Mouse (Mus musculus) brain, adult 2 months (tissue): ENCODE measurements at regions not wholly inside any gene's neighbourhood (a gene's known extent, or its start where the extent isn't known, plus 50 kb on each side); places are given as distances from the start of the nearest gene placed in this dataset.
A peak's percentile ranks its signal among the peaks of the same experiment; 100 is the strongest.
"Not testable (repeated sequence)": the region's sequence is repeated elsewhere in the genome, so short reads cannot be mapped to it uniquely, and the experiment has no call there.

ENCODE experiments used
- DNase-seq: peaks from one replicate; pipeline ENCODE4 v3.0.0; 2011; ENCODE audit warnings: low read depth, low spot score

DNA sequence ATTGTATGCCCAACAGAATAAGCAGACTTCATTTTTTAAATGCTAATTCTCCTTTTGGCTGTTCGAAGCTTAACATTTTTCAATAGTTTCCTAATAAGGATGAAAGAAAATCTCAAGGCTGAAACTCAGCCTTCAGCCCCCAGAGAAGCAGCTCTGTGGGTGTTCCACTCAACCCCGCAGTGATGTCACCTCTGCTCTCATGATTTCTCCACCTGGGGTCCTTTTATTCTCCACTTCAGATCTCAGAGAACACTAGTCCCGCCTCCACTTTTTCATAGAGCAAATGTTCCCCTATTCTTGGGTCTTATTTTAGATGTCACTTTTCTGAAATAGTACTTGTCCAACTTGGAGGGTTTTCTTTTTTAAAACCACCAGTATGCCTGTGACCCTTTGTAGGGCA lies 567.3 kb downstream of the Cntn3 start:
- peak; percentile 45 for DNase-seq

GRCm38 (mm10) chr6:101998181-101998580 lies 574.7 kb downstream of the Cntn3 start:
- peak; percentile 33 for DNase-seq

DNA sequence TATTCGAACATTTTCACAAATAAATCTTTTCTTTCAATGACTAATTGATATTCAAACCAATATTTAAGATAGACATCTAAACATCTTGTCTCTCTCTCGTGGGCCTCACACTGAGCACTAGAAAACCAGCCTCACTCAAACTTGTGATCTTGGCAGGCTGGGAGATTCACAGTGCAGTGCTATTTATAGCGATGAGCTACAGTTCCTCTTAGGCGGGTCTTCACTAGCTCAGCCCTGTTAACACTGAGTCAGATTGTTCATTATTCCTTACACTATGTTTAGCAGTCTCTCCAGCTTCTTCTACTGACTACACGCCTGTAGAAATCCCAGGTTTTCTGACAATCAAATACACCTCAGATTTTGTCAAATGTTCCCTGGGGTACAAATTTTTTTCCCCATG lies 575.3 kb downstream of the Cntn3 start:
- DNase-seq: peak; percentile 61

DNA sequence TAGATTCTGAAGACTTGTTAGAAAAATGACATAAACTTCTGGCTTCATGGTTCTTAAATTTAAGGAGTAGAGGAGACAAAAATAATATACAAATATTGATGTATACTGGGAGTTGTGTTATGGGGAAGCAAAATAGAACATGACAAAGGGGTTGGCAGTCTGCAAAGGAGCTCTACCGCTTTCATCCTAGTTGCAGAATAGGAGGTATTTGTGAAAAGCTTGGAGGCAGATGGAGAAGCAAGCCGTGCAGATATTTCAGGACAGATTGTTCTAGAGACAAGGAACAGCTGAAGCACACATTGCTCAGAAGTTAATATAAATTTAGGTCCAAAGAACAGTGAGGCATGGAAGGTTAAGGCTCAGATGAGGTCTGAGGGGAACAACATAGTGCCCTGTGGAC lies 580.1 kb downstream of the Cntn3 start:
- peak; percentile 79 for DNase-seq

DNA sequence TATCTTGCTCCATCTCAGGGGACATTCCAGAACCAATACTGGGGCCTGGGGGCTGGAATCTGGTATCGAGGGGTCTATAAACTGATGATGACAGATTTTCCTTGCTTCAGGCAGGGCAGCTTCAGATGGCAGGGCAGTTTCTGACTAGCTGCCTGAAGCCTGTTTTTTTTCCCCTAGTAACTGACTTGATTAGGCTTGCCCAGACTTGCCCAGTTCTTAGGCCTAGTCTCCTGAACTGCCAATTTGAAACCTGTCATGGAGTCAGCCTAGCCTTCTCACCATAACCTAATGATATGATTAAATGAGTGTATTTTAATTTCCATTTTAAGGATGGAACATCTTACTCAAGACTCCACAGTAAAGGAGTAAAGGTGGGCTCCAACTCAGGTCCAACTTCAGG lies 591.2 kb downstream of the Cntn3 start:
- DNase-seq: no peak

DNA sequence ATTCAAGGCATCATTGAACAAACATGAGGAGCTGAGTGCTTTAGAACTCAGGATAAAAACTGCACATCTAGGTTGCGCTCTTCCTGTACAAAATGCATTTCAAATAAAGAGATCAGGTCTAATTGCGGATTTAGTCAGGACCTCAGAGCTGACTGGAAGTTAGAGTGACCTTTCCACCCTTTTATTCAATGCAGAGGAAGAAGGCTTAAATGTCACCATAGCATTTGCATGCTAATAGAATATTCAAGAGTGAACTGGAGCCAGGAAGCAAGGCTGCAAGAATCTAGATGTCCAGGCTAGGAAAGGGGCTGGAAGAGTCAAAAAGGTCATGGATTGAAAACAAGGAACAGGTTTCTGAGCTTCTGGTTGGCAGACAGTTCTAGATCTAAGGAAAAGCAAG lies 593.7 kb downstream of the Cntn3 start:
- no peak for DNase-seq

DNA sequence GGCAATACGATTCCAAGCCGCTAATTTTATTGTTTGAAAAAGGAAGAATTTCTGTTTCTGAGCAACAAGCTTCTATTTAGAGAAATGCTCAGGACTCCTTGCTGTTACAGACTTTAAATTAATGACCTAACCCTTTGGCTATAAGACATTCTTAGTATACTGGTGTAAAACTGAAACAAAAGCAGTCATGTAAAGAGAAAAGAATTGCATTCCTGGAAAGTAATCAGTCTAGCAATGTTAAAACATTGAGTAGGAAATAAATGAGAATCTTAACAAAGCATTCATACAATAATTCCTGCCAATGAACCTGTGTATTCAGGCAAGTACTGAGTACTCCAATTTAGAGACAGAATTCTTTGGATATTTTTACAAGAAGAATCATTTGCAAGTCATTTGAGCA lies 587.2 kb upstream of the Pdzrn3 start:
- DNase-seq: no peak

GRCm38 (mm10) chr6:101961476-101961875 lies 583.8 kb upstream of the Pdzrn3 start:
- not testable (repeated sequence) for DNase-seq

DNA sequence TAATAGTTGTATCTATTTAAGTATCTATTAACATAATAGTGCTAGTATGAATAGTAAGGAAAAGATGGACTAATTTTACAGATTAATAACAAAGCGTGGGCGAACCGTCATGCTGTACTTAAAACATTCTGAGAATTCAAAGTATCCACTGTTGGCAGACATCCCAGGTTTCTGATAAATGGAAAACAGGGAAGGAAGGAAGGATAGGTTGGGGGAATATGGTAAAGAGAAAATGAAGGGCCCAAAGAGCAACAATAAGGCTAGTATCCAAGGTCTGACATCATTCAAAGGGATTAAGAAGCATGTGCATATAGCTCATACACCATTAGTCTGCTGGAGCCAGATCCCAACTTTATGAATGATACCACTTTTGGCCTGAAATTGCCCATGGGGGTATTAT lies 572.0 kb upstream of the Pdzrn3 start:
- no peak for DNase-seq

- DNase-seq: no peak
These were observed 571.3 kb upstream of the Pdzrn3 start for GRCm38 (mm10) chr6:101948950-101949349.

DNA sequence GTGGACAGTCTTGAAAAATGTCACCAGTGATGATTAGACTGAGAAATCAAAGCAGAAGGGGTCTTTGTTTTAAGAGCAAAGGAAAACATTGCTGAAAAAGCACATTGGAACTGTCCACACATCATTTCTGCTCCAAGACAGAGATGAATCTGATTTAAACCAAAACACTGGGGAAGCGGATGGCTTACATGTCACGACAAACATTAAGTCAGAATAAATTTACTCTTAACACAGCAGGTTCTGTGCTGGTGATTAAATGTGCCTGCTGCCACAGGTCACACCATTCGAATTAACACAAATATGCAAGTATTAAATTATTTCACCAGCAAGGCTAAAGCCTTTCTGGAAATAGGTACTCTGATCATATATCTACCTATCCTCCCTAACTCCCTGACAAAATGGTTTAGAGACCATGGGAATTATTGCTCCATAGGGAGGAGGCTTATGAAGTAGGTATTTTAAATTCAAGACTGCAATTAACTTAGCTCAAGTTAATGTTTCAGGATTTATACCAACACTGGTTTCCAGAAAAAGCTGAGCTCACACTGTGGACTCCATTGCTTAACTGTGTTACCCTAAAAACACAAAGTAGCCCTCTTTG lies 562.7 kb upstream of the Pdzrn3 start:
- no peak for DNase-seq

DNA sequence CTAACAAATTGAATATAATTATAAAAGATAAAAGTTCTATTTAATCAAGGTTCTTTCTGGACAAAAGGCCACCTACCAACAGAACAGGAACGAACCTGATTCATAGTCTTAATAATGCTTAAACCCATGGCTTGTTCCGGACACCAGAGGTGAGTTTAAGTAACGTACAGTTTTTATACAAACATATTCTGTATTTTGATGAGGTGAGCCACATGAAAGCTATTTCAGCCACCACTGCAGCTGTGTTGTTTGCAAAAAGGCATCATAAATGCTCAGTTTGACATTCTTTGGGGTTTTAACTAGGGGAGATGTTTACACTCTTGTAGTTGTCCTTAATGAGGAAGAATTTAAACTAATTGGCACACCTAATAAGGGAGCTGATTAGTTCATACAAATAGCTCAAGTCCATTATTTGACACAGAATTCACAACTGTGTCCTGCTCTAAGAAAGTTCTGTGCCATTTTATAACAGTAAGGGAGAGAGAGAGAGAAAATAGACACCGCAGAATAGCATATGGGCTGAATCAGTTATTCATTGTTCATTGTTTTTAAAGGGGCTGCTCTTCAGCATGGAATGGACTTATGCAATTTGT lies 560.8 kb upstream of the Pdzrn3 start:
- no peak for DNase-seq

DNA sequence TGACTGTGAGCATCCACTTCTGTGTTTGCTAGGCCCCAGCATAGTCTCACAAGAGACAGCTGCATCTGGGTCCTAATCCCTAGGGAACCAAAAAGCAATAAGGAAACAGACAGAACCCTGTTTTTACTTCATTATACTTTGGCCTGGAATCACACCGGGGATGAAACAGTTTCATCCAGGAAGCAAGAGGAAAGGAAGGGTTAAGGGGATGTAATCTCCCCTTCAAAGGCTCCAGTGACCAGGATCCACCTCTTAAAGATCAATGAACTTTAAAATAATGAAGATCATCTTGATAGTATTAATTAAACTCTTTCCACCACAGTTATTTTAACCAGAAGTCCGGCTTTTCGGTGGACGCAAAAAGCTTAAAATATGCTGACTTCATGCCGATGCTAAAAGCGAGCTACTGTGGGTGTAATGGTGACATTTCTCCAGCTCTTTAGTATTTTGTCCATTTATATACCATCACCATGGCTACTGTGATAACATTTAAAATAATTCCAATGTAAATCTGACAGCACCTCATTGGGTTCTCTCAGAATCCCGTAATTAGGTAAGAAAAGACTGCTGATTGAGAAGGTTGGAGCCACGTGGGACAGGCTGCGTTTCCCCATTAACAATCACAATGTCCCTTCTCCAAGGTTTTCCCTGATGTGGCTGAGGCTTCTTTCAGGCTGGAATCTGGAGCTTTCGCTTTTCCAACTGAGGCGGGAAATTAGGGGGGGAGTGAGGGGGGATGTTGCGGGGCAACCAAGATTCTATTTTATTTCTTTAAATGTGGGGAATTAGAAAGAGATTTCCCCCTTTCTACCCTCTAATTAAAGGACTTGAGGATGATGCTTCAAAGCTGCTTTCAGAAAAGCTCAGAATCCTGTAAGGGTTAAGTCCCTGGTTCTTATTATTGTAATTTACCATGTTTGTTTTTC lies 560.0 kb upstream of the Pdzrn3 start:
- DNase-seq: peak; percentile 65

DNA sequence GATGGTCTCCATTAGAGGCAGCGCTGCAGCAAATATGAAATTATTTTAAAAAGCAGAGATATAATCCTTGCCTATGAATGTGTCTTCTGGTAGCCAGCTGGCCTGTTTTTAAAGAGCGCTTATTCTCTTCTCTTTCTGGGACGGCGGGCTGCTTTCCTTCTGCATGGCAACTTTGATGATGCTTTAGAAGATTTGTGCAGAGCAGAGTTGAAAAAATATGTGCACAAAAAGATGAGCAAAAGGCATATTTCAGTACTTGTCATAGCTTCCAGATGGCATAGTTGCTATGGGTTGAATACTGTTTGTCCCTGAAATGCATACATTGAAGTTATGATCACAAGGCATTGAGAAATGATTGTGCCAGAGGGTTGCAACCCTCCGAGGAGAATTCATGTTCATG lies 554.1 kb upstream of the Pdzrn3 start:
- peak; percentile 55 for DNase-seq

DNA sequence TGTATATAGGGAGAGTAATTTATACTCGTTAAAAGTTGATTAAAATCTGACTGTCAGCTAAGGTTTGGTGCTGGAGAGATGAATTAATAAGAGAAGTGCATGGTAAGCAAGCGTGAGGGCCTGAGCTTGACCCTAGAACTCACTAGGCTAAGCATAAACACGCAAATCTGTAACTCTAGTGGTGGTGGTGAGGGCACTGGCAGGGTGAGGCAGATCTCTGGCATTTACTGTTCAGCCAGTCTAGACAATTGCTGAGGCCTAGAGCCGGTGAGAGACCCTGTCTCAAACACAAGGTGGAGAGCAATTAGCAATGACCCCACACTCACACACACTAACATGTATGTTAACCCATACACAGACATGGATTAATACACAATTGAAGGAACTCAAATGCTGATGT lies 544.0 kb upstream of the Pdzrn3 start:
- no peak for DNase-seq

- peak; percentile 45 for DNase-seq
These were observed 543.5 kb upstream of the Pdzrn3 start for GRCm38 (mm10) chr6:101921186-101921585.

GRCm38 (mm10) chr6:101918914-101919313 lies 541.2 kb upstream of the Pdzrn3 start:
- peak; percentile 33 for DNase-seq

- no peak for DNase-seq
These were observed 527.3 kb upstream of the Pdzrn3 start for GRCm38 (mm10) chr6:101905029-101905342.

- no peak for DNase-seq
These were observed 526.7 kb upstream of the Pdzrn3 start for GRCm38 (mm10) chr6:101904234-101905028.

- DNase-seq: no peak
These were observed 524.6 kb upstream of the Pdzrn3 start for GRCm38 (mm10) chr6:101902276-101902675.

DNA sequence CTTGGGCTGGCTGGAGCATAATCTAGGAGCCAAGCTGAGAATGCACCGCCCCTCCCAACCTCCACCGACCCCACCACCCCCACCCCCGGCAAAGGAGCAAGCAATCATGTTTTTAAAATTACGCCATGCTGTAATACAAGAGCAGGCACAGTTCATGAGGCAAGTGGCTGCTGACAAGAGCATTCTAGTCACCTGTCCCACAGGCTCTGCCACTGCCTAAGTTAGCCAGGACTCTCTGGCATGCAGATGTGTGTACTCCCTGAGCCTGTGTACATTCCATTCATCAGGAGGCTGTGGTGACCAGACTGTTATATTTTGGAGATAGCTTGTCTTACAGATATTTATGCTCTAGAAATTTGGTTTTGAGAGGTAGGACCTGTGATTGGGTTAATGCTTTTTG lies 520.8 kb upstream of the Pdzrn3 start:
- DNase-seq: no peak

GRCm38 (mm10) chr6:101890655-101891054 lies 513.0 kb upstream of the Pdzrn3 start:
- DNase-seq: peak; percentile 39
